Mouse (Mus musculus) midbrain, postnatal 0 days (tissue): ENCODE measurements at regions not wholly inside any gene's neighbourhood (a gene's known extent, or its start where the extent isn't known, plus 50 kb on each side); places are given as distances from the start of the nearest gene placed in this dataset.
"Not testable (repeated sequence)": the region's sequence is repeated elsewhere in the genome, so short reads cannot be mapped to it uniquely, and the experiment has no call there.

Experiments used
- ATAC-seq: fragments of 200-750 bp; cut with Nextera tagmentation; 2 replicates; pipeline ENCODE4 v1.8.0; 2017; ENCODE audit warnings: moderate number of reproducible peaks, mild to moderate bottlenecking, moderate TSS enrichment, moderate library complexity; ENCODE audit not compliant: low FRiP score
- DNase-seq: peaks from one replicate; pipeline ENCODE4 v3.0.0-alpha.2; 2015; ENCODE audit warnings: low spot score
- H3K27ac ChIP-seq: fragments of 300-500 bp; sonication (generic); 2 replicates; pipeline ENCODE4 v1.5.1; 2014; ENCODE audit warnings: low read depth, mild to moderate bottlenecking, low read length, mixed read lengths
- H3K27me3 ChIP-seq: fragments of 300-500 bp; sonication (generic); 2 replicates; pipeline ENCODE4 v1.6.1; 2014; ENCODE audit warnings: low read length, control low read depth, mixed read lengths; ENCODE audit not compliant: insufficient read depth
- H3K36me3 ChIP-seq: fragments of 300-500 bp; sonication (generic); 2 replicates; pipeline ENCODE4 v1.6.1; 2014; ENCODE audit warnings: low read length, control low read depth, mixed read lengths; ENCODE audit not compliant: insufficient read depth
- H3K4me1 ChIP-seq: fragments of 300-500 bp; sonication (generic); 2 replicates; pipeline ENCODE4 v1.6.1; 2014; ENCODE audit warnings: mild to moderate bottlenecking, control low read depth, antibody characterized with exemption, low read length, mixed read lengths; ENCODE audit not compliant: insufficient read depth
- H3K4me2 ChIP-seq: fragments of 300-500 bp; sonication (generic); 2 replicates; pipeline ENCODE4 v1.6.1; 2014; ENCODE audit warnings: low read depth, mild to moderate bottlenecking, low read length, mixed read lengths; ENCODE audit not compliant: poor library complexity, severe bottlenecking
- H3K4me3 ChIP-seq: fragments of 300-500 bp; sonication (generic); 2 replicates; pipeline ENCODE4 v1.5.1; 2014; ENCODE audit warnings: low read depth, mild to moderate bottlenecking, low read length, moderate library complexity
- H3K9ac ChIP-seq: fragments of 300-500 bp; sonication (generic); replicated peaks from 2 replicates; pipeline ENCODE4 v1.6.1; 2014; ENCODE audit warnings: mild to moderate bottlenecking, low read length, moderate library complexity, mixed read lengths; ENCODE audit not compliant: poor library complexity, severe bottlenecking
- H3K9me3 ChIP-seq: fragments of 300-500 bp; sonication (generic); 2 replicates; pipeline ENCODE4 v1.6.1; 2016; ENCODE audit warnings: low read length, control low read depth
- CTCF ChIP-seq: IDR thresholded peaks from 2 replicates; pipeline ENCODE4 v1.5.1; 2016; ENCODE audit warnings: antibody characterized with exemption, mild to moderate bottlenecking
- WGBS: fragments of 180-500 bp; shearing (Covaris S2); extraction: QIAGEN DNeasy Blood & Tissue Kit; methylation state at CpG from one replicate; pipeline ENCODE4 v1.1.7; 2014; 5-methylcytosine and 5-hydroxymethylcytosine counted together

DNA sequence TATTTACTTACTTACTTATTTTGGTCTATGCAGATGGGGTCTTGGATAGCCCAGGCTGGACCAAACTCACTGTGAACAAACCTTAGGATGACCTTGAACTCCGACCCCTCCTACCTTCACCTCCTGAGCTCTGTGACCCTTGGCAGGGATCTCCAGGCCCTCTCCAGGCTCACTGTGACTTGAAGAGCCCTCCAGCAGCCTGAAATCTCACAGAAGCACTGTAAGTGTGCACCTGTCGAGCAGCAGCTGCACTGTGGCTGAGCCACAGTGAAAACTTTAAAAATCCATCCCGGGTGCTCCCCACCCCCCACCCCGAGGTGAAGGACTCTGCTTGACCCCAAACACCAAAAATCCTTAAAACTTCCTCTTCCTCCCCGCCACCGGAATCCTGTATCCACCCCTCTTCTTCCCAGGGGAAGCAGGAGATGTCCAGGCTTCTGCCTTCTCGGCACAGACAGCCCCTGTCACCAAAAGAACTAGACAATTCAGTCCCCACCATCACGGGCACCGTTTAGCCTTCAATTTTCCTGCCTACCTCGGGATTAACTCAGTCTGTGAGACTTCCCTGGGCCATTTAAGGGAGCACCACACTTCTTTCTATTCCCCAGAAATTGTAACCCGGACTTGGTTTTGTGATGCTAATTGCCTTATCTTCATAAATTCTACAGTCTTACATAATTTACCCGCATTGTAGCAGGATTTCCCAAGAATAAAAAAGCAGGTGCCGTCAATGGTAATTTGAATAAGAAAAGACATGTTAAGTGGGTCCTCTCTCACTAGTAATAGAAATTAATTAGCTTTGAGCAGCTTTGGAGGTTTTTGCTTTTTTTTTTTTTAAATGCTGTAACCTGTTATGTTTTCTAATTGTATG is 250.7 kb downstream of the 3100002H09Rik start:
- no peaks in the 10 kb centered on the region for H3K36me3 ChIP-seq
- H3K9ac ChIP-seq: no peak overlapping the region
- WGBS: 20% methylated on average over 13 of the region's 13 CpGs
- peaks cover 4% of the 10 kb centered on the region; the same call in 1 of the 2 replicates for H3K27me3 ChIP-seq
- no peak for TF ChIP-seq CTCF
- H3K4me3 ChIP-seq: no peak overlapping the region
- ATAC-seq: no peak
- H3K9me3 ChIP-seq: no peaks in the 10 kb centered on the region
- H3K27ac ChIP-seq: no peak overlapping the region
- DNase-seq: no peak
- H3K4me1 ChIP-seq: no peaks in the 10 kb centered on the region
- H3K4me2 ChIP-seq: no peak overlapping the region

- not testable (repeated sequence) for H3K36me3 ChIP-seq, H3K4me1 ChIP-seq, H3K4me3 ChIP-seq, H3K27me3 ChIP-seq, H3K4me2 ChIP-seq, H3K9ac ChIP-seq, H3K27ac ChIP-seq, DNase-seq, ATAC-seq, H3K9me3 ChIP-seq
- WGBS: 0% methylated on average over 1 of the region's 8 CpGs
Measured at GRCm38 (mm10) chr4:124358456-124358855, 252.1 kb downstream of the 3100002H09Rik start.

GRCm38 (mm10) chr4:124350361-124350760 is 260.2 kb downstream of the 3100002H09Rik start:
- no peaks in the 10 kb centered on the region for H3K27me3 ChIP-seq
- no peak overlapping the region for H3K27ac ChIP-seq
- ATAC-seq (no peak), DNase-seq (no peak)
- H3K4me2 ChIP-seq: no peak overlapping the region
- TF ChIP-seq CTCF: no peak
- H3K4me3 ChIP-seq: no peak overlapping the region
- WGBS: 97% methylated on average over 3 of the region's 3 CpGs
- H3K4me1 ChIP-seq: no peaks in the 10 kb centered on the region
- no peak overlapping the region for H3K9ac ChIP-seq
- H3K9me3 ChIP-seq: no peaks in the 10 kb centered on the region
- no peaks in the 10 kb centered on the region for H3K36me3 ChIP-seq

- no peaks in the 10 kb centered on the region for H3K27me3 ChIP-seq
- no peak for DNase-seq
- no peak overlapping the region for H3K9ac ChIP-seq
- no peak overlapping the region for H3K4me3 ChIP-seq
- no peak overlapping the region for H3K27ac ChIP-seq
- no peaks in the 10 kb centered on the region for H3K4me1 ChIP-seq
- ATAC-seq: no peak
- WGBS: 70% methylated on average over 15 of the region's 15 CpGs
- TF ChIP-seq CTCF: no peak
- no peaks in the 10 kb centered on the region for H3K36me3 ChIP-seq
- H3K9me3 ChIP-seq: no peaks in the 10 kb centered on the region
- H3K4me2 ChIP-seq: no peak overlapping the region
Measured at GRCm38 (mm10) chr4:124349610-124350295, 260.9 kb downstream of the 3100002H09Rik start.

DNA sequence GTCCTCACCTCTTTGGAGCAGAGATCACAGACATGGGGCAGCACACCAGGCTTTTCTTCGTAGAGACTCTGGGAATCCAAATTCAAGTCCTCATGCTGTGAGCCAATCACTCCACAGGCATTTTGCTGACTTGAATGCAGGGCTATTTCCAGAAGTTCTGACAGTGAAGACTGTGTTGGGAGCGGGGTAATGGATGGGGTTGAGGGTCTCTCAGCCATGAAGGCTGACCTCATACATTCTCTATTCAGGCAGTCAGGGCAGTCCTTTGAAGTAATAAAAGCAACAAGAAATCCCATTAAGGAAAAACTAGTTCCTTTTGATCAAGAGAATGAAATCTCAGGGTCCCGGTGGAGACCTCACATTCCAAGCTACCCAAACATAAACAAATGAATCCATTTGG is 261.5 kb downstream of the 3100002H09Rik start:
- ATAC-seq: no peak
- no peak for DNase-seq
- Histone ChIP-seq H3K9me3 (no peaks in the 10 kb centered on the region), H3K9ac (no peak overlapping the region), H3K27me3 (no peaks in the 10 kb centered on the region), H3K4me3 (no peak overlapping the region), H3K4me2 (no peak overlapping the region), H3K36me3 (no peaks in the 10 kb centered on the region), H3K27ac (no peak overlapping the region), H3K4me1 (no peaks in the 10 kb centered on the region)
- TF ChIP-seq CTCF: no peak
- WGBS: 27% methylated on average over 3 of the region's 3 CpGs

GRCm38 (mm10) chr4:124340073-124340472 is 270.5 kb downstream of the 3100002H09Rik start:
- no peak for TF ChIP-seq CTCF
- ATAC-seq (no peak), DNase-seq (no peak)
- Histone ChIP-seq H3K9ac (no peak overlapping the region), H3K9me3 (no peaks in the 10 kb centered on the region), H3K27ac (no peak overlapping the region), H3K4me1 (no peaks in the 10 kb centered on the region), H3K36me3 (no peaks in the 10 kb centered on the region), H3K4me2 (no peak overlapping the region), H3K27me3 (no peaks in the 10 kb centered on the region), H3K4me3 (no peak overlapping the region)
- WGBS: 70% methylated on average over 7 of the region's 7 CpGs
